Mouse (Mus musculus): ENCODE results near the gene Iqgap1. TPM values are rescaled to one million over a fixed set of nuclear protein-coding genes. Genes with fewer than 3 reads are reported as not detected.

Gene Iqgap1
- total RNA-seq, 2 experiments from 2014 or later: 12.1 to 16.8 TPM

DNA sequence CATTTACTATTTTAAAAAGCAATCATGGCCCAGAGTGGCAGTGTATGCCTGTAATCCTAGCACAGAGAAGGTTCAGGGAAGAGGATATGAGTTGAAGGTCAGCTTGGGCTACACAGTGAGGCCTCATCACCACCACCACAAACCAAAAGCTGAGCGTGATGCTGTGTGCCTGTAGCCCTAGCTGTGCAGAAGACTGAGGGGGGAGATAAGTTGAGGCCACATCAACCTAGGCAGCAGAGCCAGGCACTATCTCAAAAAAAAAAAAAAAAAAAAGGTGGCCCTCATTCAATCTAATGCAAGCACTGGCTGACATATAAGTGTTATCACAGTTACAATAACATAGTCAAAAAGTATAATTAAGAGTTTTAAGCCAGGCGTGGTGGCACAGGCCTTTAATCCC, 106.7 kb downstream of the Iqgap1 start:
- no peak for DNase-seq (ENCODE audit: low spot score)

DNA sequence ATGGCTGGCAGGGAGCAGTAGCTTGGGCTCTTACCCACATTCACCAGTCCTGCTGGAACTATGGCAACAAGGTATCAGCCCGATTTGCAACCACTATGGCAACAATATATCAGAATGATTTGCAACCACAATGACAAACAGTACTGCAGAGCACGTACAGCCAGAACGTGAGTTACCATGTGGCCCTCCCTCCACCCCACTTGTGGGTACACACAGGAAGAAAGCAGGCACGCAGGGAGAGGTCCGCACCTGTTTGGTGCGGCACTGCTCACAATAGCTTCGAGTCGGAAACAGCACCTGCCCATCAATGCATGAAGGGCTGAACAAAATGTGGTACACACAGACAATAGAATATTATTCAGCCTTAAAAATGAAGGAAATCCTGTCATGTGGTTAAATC, 107.3 kb downstream of the Iqgap1 start:
- no peak for DNase-seq (ENCODE audit: low spot score)

DNA sequence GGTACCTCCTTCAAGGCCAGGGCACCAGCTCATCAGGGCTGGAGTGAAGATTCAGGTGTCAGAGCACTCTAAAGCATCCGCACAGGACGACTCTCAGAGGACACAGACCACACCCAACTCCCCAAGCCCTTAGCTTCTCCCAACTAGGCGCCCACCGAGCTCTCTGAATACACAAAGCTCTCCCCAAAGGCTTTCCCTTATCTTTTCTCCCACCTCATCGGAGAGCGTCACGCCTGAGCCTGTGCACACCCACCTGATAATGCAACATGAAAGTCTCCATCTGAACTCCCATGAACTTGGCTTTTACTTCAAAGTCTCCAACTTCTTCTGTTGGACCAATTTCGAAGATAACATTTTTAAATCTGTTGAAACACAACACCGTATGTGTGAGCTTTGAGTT, 109.0 kb downstream of the Iqgap1 start:
- no peak for DNase-seq (ENCODE audit: low spot score)

DNA sequence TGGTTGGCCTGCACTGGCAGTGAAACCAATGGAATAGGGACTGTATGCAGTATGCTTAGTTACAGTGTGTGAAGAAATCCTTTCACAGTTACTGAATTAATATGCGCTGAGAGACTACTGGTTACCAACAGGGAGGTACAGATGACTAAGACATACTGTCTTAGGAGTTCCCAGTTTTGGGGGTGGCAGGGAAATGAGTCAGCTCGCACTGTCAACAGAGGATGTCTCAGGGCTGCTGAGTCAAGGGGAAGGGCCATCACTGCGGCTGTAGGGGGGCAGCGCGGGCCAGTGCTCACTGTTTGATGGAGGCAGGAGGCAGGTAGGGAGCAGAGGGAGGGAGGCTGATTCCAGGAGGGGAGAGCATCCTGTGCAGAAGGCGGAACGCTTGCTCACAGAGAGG, 110.5 kb downstream of the Iqgap1 start:
- no peak for DNase-seq (ENCODE audit: low spot score)

DNA sequence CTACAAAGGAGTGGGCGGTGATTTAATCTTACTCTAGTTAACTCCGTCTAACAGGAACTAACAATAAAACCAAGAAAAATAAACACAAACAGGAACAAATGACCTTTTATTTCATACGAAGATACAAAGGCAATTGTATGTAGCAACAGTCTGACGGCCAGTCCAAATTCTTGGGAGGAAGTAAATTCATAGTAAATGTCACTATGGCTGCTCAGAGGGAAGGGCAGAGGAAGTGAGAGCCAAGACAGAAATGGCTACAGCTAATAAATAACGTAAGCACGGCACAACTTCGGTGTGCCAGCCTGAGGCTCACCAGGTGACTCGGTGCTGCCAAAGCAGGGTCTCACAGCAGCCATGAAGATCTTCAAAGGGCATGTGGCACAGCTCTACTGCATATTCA, 114.3 kb downstream of the Iqgap1 start:
- DNase-seq (ENCODE audit: low spot score): no peak

DNA sequence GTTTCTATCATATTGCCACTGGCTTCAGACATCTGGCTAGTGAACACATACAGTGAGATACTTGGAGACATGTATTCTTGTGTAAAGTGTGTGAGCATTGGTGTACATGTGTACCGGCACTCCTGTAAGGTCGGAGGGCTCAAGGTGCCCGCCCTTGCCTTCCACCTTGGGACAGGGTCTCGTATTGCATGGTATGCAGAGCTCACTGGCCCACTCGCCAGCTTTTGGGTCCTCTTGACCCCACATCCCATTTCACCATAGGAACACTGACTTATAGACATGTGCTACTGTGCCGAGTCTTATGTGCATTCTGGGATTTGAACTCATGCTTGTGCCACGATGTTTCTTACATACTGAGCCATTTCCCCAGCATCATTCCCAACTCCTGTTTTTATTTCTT, 115.4 kb downstream of the Iqgap1 start:
- no peak for DNase-seq (ENCODE audit: low spot score)

DNA sequence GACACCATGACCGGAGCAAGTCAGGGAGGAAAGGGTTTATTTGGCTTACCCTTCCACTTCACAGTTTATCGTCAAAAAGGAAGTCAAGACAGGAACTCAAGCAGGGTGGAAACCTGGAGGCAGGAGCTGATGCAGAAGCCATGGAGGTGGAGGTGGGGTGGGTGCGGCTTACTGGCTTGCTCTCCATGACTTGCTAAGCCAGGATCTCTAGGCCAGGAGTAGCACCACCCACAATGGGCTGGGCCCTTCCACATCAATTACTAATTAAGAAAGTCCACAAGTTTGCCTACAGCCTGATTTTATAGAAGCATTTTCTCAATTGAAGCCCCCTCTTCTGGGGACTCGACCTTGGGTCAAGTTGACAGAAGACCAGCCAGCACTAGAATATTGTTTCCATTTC, 121.7 kb downstream of the Iqgap1 start:
- DNase-seq (ENCODE audit: low spot score): no peak

DNA sequence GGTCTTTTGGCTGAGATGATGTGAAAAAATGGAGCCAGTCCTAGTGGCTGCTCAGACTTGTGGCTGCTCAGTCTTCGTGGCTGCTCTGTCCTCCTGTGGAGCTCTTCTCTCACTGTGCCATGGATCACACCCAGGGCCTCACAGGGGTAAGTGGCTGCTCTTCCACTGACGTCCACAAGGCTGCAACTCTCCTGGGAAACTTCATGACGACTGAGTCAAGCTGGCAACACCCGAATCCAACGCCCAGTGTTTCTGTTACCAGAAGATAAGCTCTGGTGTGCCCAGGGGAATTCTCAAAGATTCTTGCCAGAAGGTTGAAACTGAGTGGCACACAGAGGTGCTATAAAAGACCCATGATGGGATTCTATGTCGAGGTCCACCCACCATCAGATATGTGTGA, 123.3 kb downstream of the Iqgap1 start:
- no peak for DNase-seq (ENCODE audit: low spot score)

DNA sequence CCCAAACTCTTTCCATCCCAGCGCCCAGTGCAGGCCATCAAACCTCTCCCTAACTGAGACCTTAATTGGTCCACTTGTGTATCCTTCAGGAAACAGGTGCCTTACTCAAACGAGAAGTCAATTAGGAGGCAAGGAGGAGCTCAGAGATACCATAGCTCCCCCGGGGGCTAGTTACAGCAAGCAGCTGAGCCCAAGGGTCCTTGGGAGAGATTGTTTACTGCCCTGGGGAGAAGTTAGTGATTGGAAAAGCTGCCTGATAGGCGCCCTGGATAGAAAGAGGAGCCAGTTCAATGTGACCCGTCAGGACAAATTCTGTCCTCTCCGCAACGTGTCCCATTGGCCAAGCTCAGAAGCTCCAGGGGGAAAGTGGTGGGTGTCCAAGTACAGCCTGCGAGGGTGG, 126.1 kb downstream of the Iqgap1 start:
- DNase-seq (ENCODE audit: low spot score): no peak

DNA sequence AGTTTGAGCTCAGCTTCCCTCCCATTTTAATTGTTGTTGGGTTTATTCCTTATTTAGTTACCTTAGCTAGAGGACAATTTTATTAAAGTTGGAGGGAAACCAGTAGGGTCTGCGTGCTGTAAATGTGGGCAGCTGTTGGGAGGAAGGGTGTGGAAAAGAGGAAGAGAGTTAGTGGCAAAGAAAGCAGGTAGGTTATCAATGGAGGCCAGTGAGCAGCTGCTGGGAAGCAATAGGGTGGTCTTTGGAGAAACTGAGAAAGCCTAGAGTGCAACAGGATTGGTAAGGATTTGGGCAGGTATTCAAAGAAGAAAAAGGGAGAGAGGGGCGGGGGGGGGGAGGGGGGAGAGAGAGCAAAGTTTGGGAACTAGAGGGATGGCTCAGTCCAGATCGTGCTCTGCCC, 126.8 kb downstream of the Iqgap1 start:
- no peak for DNase-seq (ENCODE audit: low spot score)

DNA sequence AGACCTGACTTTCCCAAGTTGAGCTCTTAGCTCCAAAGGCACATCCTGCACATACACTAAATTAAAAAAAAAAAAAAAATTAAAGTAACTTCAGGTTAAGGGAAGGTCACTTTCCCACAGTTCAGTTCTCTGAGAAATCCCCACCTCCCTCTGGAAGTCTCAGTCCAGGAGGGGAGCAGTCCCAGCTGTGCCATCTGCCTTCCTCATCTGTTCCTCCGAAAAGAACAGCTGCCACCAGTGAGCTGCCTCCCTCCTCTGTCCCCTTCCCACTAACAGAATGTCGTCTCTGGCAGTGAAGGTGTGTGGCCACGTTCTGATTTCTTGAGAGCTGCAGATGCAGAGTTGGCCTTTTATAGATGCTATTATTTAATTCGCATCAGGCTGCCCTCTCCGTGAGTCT, 127.9 kb downstream of the Iqgap1 start:
- no peak for DNase-seq (ENCODE audit: low spot score)

DNA sequence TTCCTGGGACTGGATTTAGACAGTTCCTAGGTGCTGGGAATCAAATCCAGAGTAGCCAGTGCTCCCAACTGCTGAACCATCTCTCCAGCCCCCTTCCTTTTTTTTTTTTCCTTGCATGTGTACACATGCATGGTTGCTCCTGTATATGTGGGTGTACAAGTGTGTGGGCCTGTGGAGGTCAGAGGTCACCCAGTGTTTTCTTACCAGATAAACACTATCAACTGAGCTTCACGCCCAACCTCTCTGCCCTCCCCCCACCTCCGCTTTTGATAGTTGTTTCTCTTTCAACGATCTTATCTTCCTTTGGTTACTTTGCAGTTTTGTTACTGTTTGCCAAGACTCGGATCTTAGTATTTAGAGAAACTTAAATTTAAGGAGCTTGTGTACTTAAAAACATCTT, 128.9 kb downstream of the Iqgap1 start:
- DNase-seq (ENCODE audit: low spot score): no peak

DNA sequence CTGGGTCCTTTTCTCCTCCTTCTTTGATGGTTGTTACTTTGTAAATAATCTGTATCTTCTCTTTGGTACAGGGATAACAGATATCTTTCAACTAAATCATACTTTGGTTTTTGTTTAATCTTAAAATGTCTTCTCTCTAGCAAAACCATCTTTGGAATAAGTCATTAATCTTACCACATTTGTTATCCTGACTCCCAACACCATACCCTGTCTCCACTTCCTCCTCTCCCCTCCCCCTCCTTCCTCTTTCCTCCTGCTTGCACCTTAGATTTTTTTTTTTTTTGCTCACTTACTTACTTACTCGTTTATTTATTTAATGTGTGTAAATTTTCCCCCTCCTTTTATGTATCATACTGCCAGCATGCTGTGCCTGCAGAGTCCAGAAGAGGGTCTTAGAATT, 129.4 kb downstream of the Iqgap1 start:
- no peak for DNase-seq (ENCODE audit: low spot score)

DNA sequence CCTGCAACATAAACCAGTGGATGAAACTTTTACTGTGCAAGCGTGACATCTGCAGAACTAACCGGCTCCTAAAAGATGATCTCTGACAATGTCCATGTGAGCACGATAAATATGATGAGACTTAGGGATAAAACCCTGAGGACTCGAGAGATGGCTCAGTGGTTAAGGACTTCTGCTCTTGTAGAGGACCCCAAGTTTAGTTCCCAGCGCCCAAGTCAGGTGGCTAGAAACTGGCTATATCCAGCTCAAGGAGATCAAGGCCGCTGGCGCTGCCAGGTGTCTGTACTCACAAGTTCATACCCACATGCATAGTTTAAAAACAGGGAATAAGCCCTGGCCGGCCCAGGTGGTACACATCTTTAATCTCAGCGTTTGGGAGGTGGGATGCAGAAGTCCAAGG, 133.3 kb downstream of the Iqgap1 start:
- no peak for DNase-seq (ENCODE audit: low spot score)

DNA sequence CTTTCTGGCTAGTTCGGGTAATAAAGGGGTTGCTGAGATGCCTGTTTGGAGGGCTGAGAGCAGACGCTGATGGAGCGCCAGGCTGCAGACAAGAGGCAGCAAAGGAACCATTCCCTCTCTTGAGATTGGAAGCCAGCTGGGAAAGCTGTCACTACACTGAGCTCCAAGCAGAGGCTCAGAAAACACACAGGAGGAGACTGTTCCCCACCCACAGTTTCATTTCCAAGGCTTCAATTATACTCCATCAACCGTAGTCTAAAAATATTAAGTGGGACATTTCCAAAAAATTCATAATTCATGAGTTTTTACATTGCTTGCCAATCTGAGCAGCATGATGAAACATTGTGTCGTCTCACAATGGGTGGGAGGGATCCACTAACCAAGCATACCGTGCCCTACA, 134.6 kb downstream of the Iqgap1 start:
- no peak for DNase-seq (ENCODE audit: low spot score)

DNA sequence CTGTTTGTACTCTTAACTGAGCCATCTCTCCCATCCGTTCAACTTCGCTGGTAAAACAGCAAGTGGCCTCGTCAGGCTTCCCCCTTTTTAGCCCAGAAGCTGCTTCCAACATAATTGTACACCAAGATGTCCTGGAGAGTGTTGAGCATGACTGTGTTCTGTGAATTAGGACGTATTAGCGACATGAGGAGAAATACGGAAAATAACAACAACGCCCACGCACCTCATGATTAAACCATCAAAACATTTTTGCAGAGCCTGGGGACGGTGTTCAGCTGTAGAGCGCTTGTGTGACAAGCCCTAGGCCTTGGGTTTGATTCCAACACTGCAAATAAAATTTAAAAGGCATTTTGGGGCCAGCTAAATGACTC, 136.6 kb downstream of the Iqgap1 start:
- peak; percentile 23 for DNase-seq (ENCODE audit: low spot score)

DNA sequence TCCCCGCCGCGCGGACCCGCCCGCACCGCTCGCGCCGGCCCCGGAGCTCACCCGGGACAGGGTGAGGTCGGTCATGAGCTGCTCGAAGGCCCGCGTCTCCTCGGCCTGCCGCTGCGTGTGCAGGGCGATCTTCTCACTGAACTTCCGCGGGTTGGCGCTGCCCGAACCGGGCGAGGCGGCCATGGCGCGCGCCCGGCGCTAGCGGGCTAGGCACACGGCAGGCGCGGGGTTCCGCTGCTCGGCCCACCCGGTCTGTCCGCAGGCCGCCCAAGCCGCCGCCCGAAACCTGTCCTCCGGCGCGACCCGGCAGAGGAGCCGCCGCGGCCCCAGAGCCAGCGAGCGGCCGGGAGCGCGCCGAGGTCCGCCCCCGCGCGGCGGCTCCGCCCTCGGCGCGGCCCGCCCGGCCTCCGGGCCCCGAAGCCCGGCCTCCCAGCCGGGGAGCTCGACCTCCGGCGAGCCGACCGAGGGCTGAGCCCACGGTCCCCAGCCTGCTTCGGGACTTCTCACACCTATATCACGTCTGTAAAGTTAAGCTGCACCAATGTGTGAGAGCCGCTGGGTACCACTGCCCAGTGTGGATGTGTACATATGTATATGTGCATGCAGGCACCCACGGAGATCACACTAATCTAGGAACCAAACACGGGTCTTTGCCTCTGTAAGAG, 137.1 kb downstream of the Iqgap1 start, which contains the start of gene Crtc3:
Gene Crtc3 (minus strand): TSS at position 322 of the 665 bp plus-strand sequence.
- DNase-seq (ENCODE audit: low spot score): peak; percentile 65

DNA sequence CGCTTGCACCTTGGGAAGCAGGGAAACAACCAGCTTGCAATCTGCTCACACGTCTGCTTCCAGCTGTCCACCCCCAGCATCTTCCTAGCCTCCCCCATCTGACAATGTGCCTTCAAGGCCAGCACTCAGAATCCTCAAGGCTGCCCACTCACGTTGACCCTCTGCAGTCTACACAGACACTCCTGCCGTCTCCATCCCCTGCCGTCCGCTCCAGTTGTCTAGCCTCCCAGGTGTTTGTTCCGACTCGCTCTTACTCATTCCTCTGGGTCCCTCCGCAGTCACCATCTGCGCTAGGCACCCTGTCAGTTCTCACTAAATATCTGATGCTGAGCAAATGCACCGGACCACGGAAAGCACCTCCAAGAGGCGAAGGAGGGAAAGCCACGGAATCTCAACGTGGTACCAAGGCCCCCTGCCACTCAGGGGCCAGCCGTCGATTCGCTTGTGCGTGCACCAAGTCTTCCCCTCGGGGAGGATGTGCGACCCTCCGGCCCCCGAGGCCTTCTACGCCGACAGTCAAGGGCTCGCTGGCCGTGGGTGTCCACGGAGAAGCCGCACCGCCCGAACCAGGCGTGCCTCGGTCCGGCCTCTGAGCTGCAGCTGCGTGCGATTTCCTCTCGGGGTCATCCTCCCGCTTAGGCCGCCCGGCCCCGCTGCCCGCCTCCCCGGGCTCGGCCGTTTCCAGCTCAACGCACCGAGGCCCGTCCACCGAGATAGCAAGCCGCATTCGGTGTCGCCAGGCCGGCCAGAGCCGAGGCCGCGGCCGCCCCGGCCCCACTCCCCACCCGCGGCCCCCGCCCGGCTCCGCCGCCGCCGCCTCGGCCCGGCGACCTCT, 137.8 kb downstream of the Iqgap1 start:
- DNase-seq (ENCODE audit: low spot score): peak; percentile 53

DNA sequence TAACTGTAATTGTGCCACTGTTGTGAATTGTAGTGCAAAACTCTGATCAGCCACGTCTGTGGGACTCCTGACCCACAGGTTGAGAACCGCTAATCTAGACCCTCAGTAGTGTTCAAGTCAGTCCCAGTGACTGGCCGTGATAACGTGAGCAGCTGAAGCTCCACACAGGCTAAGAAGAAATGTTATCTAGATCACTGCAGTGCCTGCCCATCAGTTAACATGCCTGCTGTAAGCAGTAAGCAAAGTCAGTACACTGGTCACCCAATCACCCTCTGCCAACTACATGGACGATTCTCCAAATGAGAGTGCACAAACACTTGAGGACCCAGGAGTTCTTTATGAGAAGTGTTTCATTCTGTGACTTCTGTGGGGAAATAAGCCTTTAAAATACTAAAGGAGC, 140.1 kb downstream of the Iqgap1 start:
- no peak for DNase-seq (ENCODE audit: low spot score)

DNA sequence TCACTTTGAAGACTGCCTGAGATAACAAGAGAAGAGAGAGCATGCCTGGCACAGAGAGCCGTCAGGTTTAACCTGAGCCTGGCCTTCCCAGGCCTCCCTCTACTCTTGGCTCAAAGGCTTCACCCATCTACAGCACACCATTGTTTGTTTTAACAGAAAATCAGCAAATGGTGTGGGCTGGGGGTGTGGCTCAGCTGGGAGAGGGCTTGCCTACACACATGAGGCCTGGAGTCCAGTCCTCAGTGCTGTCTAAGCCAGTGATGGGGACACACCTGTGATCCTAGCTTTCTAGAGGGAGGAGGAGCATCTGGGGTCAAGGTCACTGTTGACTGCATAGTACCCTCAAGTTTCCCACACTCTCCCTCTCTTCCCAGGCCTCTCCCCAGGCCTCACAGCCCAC, 143.1 kb downstream of the Iqgap1 start:
- no peak for DNase-seq (ENCODE audit: low spot score)

DNA sequence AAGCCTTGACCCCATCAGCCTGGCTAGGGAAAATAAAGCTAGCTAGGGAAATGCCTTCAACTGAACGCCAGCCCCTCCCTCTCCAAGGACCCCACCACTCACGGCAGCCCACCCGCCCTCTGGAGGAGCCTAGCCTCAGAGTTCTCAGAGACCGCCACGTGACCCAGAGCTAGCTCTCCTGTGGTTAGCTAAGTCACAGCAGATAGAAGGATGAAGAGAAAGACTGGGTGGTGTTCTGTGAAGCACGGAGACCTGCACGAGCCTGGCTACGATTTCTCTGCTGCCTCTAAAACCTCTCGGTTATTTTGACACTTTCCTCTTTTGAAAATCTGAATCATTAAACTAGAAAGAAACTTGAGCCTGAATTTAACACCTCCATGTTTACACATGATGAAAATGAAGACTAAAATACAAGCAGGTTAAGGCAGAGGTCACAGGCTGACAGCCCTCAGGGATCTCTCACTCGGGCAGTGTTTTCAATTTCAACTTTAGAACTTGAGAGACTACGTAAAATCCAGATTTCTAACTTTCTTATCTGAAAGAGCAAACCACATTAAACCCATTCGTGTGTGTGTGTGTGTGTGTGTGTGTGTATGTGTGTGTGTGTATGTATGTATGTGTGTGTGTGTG, 145.4 kb downstream of the Iqgap1 start:
- no peak for DNase-seq (ENCODE audit: low spot score)

DNA sequence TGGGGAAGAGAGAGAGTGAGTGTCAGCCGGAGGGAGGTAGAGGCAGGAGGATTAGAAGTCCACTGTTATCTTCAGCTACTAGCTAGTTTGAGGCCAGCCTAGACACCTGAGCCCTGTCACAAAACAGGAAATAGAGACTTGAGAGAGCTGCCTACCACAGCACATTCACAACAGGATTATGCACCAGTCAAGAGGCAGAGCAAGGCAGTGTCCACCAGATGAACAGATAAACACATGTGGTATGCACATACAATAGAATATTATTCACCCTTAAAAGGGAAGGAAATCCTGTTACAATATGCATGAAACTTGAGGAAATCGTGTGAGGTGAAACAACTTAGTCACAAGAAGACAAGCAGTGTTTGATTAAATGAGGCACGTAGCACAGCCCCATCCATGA, 153.5 kb downstream of the Iqgap1 start:
- no peak for DNase-seq (ENCODE audit: low spot score)

DNA sequence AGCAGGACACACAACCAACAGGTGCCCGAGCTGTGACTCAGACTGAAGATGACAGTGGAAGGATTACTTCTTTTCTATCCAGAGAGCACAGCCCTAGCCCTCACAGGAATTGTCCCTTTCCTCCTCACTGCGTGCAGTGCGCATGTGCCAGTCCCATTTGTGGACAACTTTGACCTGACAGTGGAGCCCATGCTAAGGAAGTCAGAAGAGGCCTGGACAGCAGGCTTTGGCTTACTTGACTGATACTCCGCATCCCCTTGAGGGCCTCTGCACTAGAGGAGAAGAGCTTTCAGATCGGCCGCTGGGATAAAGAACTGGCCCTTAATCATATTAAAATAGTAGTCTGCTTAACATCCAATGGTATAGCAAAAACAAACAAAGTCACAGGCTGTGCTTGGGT, 154.9 kb downstream of the Iqgap1 start:
- no peak for DNase-seq (ENCODE audit: low spot score)

All from gastrocnemius, adult 18-20 months (tissue).